Mouse (Mus musculus): ENCODE measurements around the gene Ttc25. TPM values are rescaled to one million over a fixed set of nuclear protein-coding genes. Genes with fewer than 3 reads are reported as not detected.
"Not testable (repeated sequence)": the region's sequence is repeated elsewhere in the genome, so short reads cannot be mapped to it uniquely, and the experiment has no call there.

Ttc25 gene
- polyA plus RNA-seq, 1 experiment from 2014 or later: 1.6 TPM

GRCm38 (mm10) chr11:100611627-100612026 lies 66.2 kb downstream of the Ttc25 start:
- Histone ChIP-seq H3K36me3 (ENCODE audit: poor library complexity, severe bottlenecking) (peaks cover 23% of the 10 kb centered on the region), H3K4me2 (no peak overlapping the region), H3K27ac (no peak overlapping the region), H3K9ac (no peak overlapping the region), H3K4me3 (no peak overlapping the region), H3K9me3 (replicated peaks) (no peaks in the 10 kb centered on the region), H3K27me3 (no peaks in the 10 kb centered on the region), H3K4me1 (peaks cover 6% of the 10 kb centered on the region; the same call in 1 of the 2 replicates)
- 89% methylated on average over 6 of the region's 6 CpGs for WGBS
- ATAC-seq: no peak

- Histone ChIP-seq H3K9me3 (replicated peaks) (no peaks in the 10 kb centered on the region), H3K4me3 (no peak overlapping the region), H3K4me1 (peaks cover 13% of the 10 kb centered on the region), H3K36me3 (ENCODE audit: poor library complexity, severe bottlenecking) (peaks cover 20% of the 10 kb centered on the region), H3K27ac (no peak overlapping the region), H3K27me3 (no peaks in the 10 kb centered on the region), H3K4me2 (no peak overlapping the region), H3K9ac (no peak overlapping the region)
- no peak for ATAC-seq
- WGBS: 90% methylated on average over 3 of the region's 3 CpGs
Measured at GRCm38 (mm10) chr11:100613241-100613640, 67.8 kb downstream of the Ttc25 start.

GRCm38 (mm10) chr11:100616332-100616731 lies 70.9 kb downstream of the Ttc25 start:
- H3K27me3 ChIP-seq: no peaks in the 10 kb centered on the region
- H3K4me3 ChIP-seq: no peak overlapping the region
- H3K4me1 ChIP-seq: peaks cover 20% of the 10 kb centered on the region
- H3K27ac ChIP-seq: no peak overlapping the region
- no peak overlapping the region for H3K9ac ChIP-seq
- H3K36me3 ChIP-seq (ENCODE audit: poor library complexity, severe bottlenecking): 0 out of 2 replicates have a peak, but pooled peaks cover 15% of the 10 kb centered on the region
- no peaks in the 10 kb centered on the region for H3K9me3 ChIP-seq (replicated peaks)
- WGBS: 88% methylated on average over 5 of the region's 5 CpGs
- no peak overlapping the region for H3K4me2 ChIP-seq
- no peak for ATAC-seq

- H3K9ac ChIP-seq; ATAC-seq; H3K4me3 ChIP-seq; H3K27me3 ChIP-seq; H3K4me2 ChIP-seq; H3K9me3 ChIP-seq (replicated peaks); H3K27ac ChIP-seq: not testable (repeated sequence)
- H3K36me3 ChIP-seq (ENCODE audit: poor library complexity, severe bottlenecking): 0 out of 2 replicates have a peak, but pooled peaks cover 11% of the 10 kb centered on the region
- peaks cover 20% of the 10 kb centered on the region for H3K4me1 ChIP-seq
- 89% methylated on average over 7 of the region's 7 CpGs for whole genome bisulfite sequencing
Measured at GRCm38 (mm10) chr11:100616836-100617235, 71.4 kb downstream of the Ttc25 start.

- peak overlapping the region; percentile 96; the same call in 1 of the 2 replicates for H3K4me3 ChIP-seq
- H3K4me1 ChIP-seq: peaks cover 20% of the 10 kb centered on the region
- H3K36me3 ChIP-seq (ENCODE audit: poor library complexity, severe bottlenecking): 0 out of 2 replicates have a peak, but pooled peaks cover 9% of the 10 kb centered on the region
- peak overlapping the region; percentile 88 for H3K4me2 ChIP-seq
- H3K27me3 ChIP-seq: no peaks in the 10 kb centered on the region
- WGBS: 95% methylated on average over 4 of the region's 4 CpGs
- no peaks in the 10 kb centered on the region for H3K9me3 ChIP-seq (replicated peaks)
- 0 out of 2 replicates have a peak overlapping the region, but pooled peaks have one; percentile 90 for H3K9ac ChIP-seq
- no peak for ATAC-seq
- no peak overlapping the region for H3K27ac ChIP-seq
Measured at GRCm38 (mm10) chr11:100617480-100617879, 72.1 kb downstream of the Ttc25 start.

DNA sequence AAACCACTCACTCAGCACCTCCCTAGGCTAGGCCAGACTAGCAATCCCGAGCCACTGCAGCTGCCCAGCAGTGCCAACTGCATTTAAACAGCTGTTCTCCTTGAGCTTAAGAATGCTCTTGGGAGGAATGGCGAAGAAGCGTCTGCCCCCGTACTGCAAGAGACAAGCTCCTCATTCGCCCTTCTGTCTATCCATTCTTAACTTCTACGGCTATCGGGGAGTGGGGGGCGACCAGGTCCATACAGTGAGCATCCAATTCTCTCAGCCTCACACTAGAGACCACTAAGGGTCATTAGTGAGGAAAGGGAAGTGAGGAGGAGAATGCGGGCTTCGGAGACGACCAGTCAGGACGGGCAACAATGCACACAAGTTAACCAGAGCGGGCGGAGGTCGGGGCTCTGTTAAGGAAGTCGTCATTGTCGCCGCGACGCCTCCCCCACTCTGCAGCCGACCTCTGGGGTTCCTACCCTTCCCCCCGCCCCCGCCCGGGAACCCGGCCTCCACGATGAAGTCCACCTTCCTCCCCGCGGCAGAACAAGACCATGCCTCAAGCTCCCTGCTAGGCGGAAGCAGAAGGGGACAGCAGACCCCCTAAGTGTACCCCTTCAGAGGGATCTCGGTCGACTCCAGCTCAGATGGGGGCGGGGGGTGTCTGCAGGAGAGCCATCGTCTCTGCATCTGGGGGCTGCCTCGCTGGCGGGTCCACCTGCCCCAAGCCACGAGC lies 73.5 kb downstream of the Ttc25 start, which contains the start of gene Nkiras2:
Nkiras2 (plus strand) TSS at position 484 of the 724 bp plus-strand sequence.
- Histone ChIP-seq H3K4me1 (peaks cover 28% of the 10 kb centered on the region), H3K9me3 (replicated peaks) (no peaks in the 10 kb centered on the region), H3K4me3 (peak within 1 kb of the TSS; percentile 96), H3K4me2 (peak within 1 kb of the TSS; percentile 88), H3K9ac (peak within 1 kb of the TSS; percentile 90), H3K36me3 (ENCODE audit: poor library complexity, severe bottlenecking) (0 out of 2 replicates have a peak, but pooled peaks cover 9% of the 10 kb centered on the region), H3K27ac (peak within 1 kb of the TSS; percentile 85), H3K27me3 (no peaks in the 10 kb centered on the region)
- under 1% methylated on average over 36 of the region's 36 CpGs for WGBS
- ATAC-seq: peak; percentile 62

DNA sequence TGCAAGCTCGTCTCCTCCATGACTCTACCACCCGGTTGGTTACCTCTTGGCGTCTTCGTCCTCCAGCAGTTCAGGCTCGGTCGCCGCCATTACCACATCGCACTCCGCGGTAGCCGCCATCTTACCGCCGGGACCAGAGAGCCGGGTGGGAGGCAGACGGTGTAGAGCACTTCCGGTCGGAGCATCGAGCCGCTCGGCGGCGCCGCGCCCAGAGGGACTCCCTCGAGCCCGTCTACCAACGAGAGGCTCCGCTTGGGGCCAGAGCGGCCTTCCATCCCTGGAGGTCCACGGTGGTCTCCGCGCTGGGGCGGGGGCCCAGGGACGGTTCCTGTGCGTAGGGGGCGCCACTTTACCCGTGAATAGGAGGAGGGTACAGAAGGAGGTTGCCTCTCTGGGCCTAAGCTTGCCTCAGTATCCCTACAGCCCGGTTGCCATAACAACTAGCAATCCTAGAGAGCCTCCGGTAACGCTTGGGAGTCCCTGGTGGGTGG lies 74.1 kb downstream of the Ttc25 start:
- under 1% methylated on average over 40 of the region's 40 CpGs for WGBS
- ATAC-seq: peak; percentile 98

GRCm38 (mm10) chr11:100619982-100620381 lies 74.6 kb downstream of the Ttc25 start, which contains the start of gene Dnajc7:
TSS of gene Dnajc7 (minus strand) at chr11:100620168.
- Histone ChIP-seq H3K4me3 (peak within 1 kb of the TSS; percentile 96), H3K4me1 (peaks cover 36% of the 10 kb centered on the region), H3K9ac (peak within 1 kb of the TSS; percentile 90), H3K4me2 (peak within 1 kb of the TSS; percentile 88), H3K27ac (peak within 1 kb of the TSS; percentile 85), H3K36me3 (ENCODE audit: poor library complexity, severe bottlenecking) (peaks cover 15% of the 10 kb centered on the region), H3K9me3 (replicated peaks) (no peaks in the 10 kb centered on the region), H3K27me3 (no peaks in the 10 kb centered on the region)
- 3% methylated on average over 11 of the region's 11 CpGs for WGBS
- ATAC-seq: no peak

More for the DNA sequence above, 74.1 kb downstream of the Ttc25 start:
- peaks cover 34% of the 10 kb centered on the region for H3K4me1 ChIP-seq
- H3K9me3 ChIP-seq (replicated peaks): no peaks in the 10 kb centered on the region
- H3K27ac ChIP-seq: peak overlapping the region; percentile 85
- peak overlapping the region; percentile 90 for H3K9ac ChIP-seq
- H3K27me3 ChIP-seq: no peaks in the 10 kb centered on the region
- peaks cover 11% of the 10 kb centered on the region; the same call in 1 of the 2 replicates for H3K36me3 ChIP-seq (ENCODE audit: poor library complexity, severe bottlenecking)
- peak overlapping the region; percentile 88 for H3K4me2 ChIP-seq
- peak overlapping the region; percentile 96 for H3K4me3 ChIP-seq

Other genes with a start within 250 kb of the Ttc25 start
- gene Eif1, start 225.7 kb upstream of the Ttc25 start, polyA plus RNA-seq (2015; fragmentation: Nextera tagmentation; extraction: Ambion mirVana): 1,595 and 1,677 TPM in 2 replicates
- gene Gast, start 211.2 kb upstream of the Ttc25 start, polyA plus RNA-seq (2015; fragmentation: Nextera tagmentation; extraction: Ambion mirVana): 0.56 and 0.89 TPM in 2 replicates
- gene Hap1, start 189.5 kb upstream of the Ttc25 start, polyA plus RNA-seq (2015; fragmentation: Nextera tagmentation; extraction: Ambion mirVana): 93.7 and 98.5 TPM in 2 replicates
- gene Jup, start 147.8 kb upstream of the Ttc25 start, polyA plus RNA-seq (2015; fragmentation: Nextera tagmentation; extraction: Ambion mirVana): 37.1 and 42.8 TPM in 2 replicates
- 10.9 and 12.3 TPM in 2 replicates for gene P3h4, start 130.8 kb upstream of the Ttc25 start, polyA plus RNA-seq (2015; fragmentation: Nextera tagmentation; extraction: Ambion mirVana)
- 15.5 and 16.3 TPM in 2 replicates for gene Fkbp10, start 129.9 kb upstream of the Ttc25 start, polyA plus RNA-seq (2015; fragmentation: Nextera tagmentation; extraction: Ambion mirVana)
- 105 and 114 TPM in 2 replicates for gene Nt5c3b, start 103.8 kb upstream of the Ttc25 start, polyA plus RNA-seq (2015; fragmentation: Nextera tagmentation; extraction: Ambion mirVana)
- gene Klhl10, start 103.7 kb upstream of the Ttc25 start, polyA plus RNA-seq (2015; fragmentation: Nextera tagmentation; extraction: Ambion mirVana): 0.70 and 1.1 TPM in 2 replicates
- 12.1 and 12.2 TPM in 2 replicates for gene Klhl11, start 72.9 kb upstream of the Ttc25 start, polyA plus RNA-seq (2015; fragmentation: Nextera tagmentation; extraction: Ambion mirVana)
- gene Acly, start 17.6 kb upstream of the Ttc25 start, polyA plus RNA-seq (2015; fragmentation: Nextera tagmentation; extraction: Ambion mirVana): 251 and 271 TPM in 2 replicates
- gene Cnp, start 29.3 kb downstream of the Ttc25 start, polyA plus RNA-seq (2015; fragmentation: Nextera tagmentation; extraction: Ambion mirVana): 20.1 and 20.8 TPM in 2 replicates
- gene Nkiras2, start 73.6 kb downstream of the Ttc25 start, polyA plus RNA-seq (2015; fragmentation: Nextera tagmentation; extraction: Ambion mirVana): 94.7 and 101 TPM in 2 replicates
- 283 and 285 TPM in 2 replicates for gene Dnajc7, start 74.6 kb downstream of the Ttc25 start, polyA plus RNA-seq (2015; fragmentation: Nextera tagmentation; extraction: Ambion mirVana)
- gene Zfp385c, start 146.8 kb downstream of the Ttc25 start, polyA plus RNA-seq (2015; fragmentation: Nextera tagmentation; extraction: Ambion mirVana): 0.18 and 0.48 TPM in 2 replicates
- gene Dhx58, start 158.7 kb downstream of the Ttc25 start, polyA plus RNA-seq (2015; fragmentation: Nextera tagmentation; extraction: Ambion mirVana): 1.8 and 2.1 TPM in 2 replicates
- 41.6 and 48.7 TPM in 2 replicates for gene Kat2a, start 166.9 kb downstream of the Ttc25 start, polyA plus RNA-seq (2015; fragmentation: Nextera tagmentation; extraction: Ambion mirVana)
- gene Hspb9, start 168.2 kb downstream of the Ttc25 start, polyA plus RNA-seq (2015; fragmentation: Nextera tagmentation; extraction: Ambion mirVana): not detected in 2 replicates
- gene Rab5c, start 192.6 kb downstream of the Ttc25 start, polyA plus RNA-seq (2015; fragmentation: Nextera tagmentation; extraction: Ambion mirVana): 22.7 and 23.1 TPM in 2 replicates
- 3.4 and 4.6 TPM in 2 replicates for gene Kcnh4, start 214.3 kb downstream of the Ttc25 start, polyA plus RNA-seq (2015; fragmentation: Nextera tagmentation; extraction: Ambion mirVana)
- not detected in 2 replicates for gene Hcrt, start 217.3 kb downstream of the Ttc25 start, polyA plus RNA-seq (2015; fragmentation: Nextera tagmentation; extraction: Ambion mirVana)
- 1.9 and 2.4 TPM in 2 replicates for gene Ghdc, start 225.3 kb downstream of the Ttc25 start, polyA plus RNA-seq (2015; fragmentation: Nextera tagmentation; extraction: Ambion mirVana)